Mouse (Mus musculus) forebrain, embryonic 16.5 days (tissue): ENCODE measurements around the gene F2r. TPM values are rescaled to one million over a fixed set of nuclear protein-coding genes. Genes with fewer than 3 reads are reported as not detected.

ENCODE experiments used
- ATAC-seq: fragments of 200-750 bp; cut with Nextera tagmentation; 2 replicates; pipeline ENCODE4 v1.8.0; 2017; ENCODE audit warnings: mild to moderate bottlenecking, moderate library complexity
- H3K27ac ChIP-seq: fragments of 300-500 bp; sonication (generic); 2 replicates; pipeline ENCODE4 v1.5.1; 2014; ENCODE audit warnings: low read length, control low read depth
- H3K27me3 ChIP-seq: fragments of 300-500 bp; sonication (generic); replicated peaks from 2 replicates; pipeline ENCODE4 v1.6.1; 2014; ENCODE audit warnings: low read length; ENCODE audit not compliant: control insufficient read depth, insufficient read depth
- H3K36me3 ChIP-seq: fragments of 300-500 bp; sonication (generic); 2 replicates; pipeline ENCODE4 v1.6.1; 2014; ENCODE audit not compliant: control insufficient read depth, insufficient read depth
- H3K4me1 ChIP-seq: fragments of 300-500 bp; sonication (generic); replicated peaks from 2 replicates; pipeline ENCODE4 v1.6.1; 2014; ENCODE audit warnings: low read length; ENCODE audit not compliant: control insufficient read depth, insufficient read depth
- H3K4me2 ChIP-seq: fragments of 300-500 bp; sonication (generic); 2 replicates; pipeline ENCODE4 v1.6.1; 2014; ENCODE audit warnings: mild to moderate bottlenecking, low read length, control low read depth
- H3K4me3 ChIP-seq: fragments of 300-500 bp; sonication (generic); replicated peaks from 2 replicates; pipeline ENCODE4 v1.5.1; 2014; ENCODE audit warnings: mild to moderate bottlenecking, low read length, control low read depth
- H3K9ac ChIP-seq: fragments of 300-500 bp; sonication (generic); replicated peaks from 2 replicates; pipeline ENCODE4 v1.6.1; 2014; ENCODE audit warnings: low read depth, low read length, control low read depth
- H3K9me3 ChIP-seq: fragments of 300-500 bp; sonication (generic); 2 replicates; pipeline ENCODE4 v1.6.1; 2016; ENCODE audit warnings: low read length; ENCODE audit not compliant: control insufficient read depth
- WGBS: fragments of 180-500 bp; shearing (Covaris S2); extraction: QIAGEN DNeasy Blood & Tissue Kit; methylation state at CpG from one replicate; pipeline ENCODE4 v1.1.7; 2014; 5-methylcytosine and 5-hydroxymethylcytosine counted together
- polyA plus RNA-seq: library from polyadenylated mRNA; unstranded; fragments of >200 nt; fragmentation: Nextera tagmentation; extraction: Ambion mirVana; gene quantifications from 2 replicates; pipeline ENCODE4 v1.2.1, GENCODE M21; 2015

F2r gene
- polyA plus RNA-seq, 1 experiment from 2014 or later, result 68.7 TPM

- Histone ChIP-seq H3K36me3 (no peaks in the 10 kb centered on the region), H3K4me3 (no peak overlapping the region), H3K9ac (no peak overlapping the region), H3K27me3 (no peaks in the 10 kb centered on the region), H3K9me3 (no peaks in the 10 kb centered on the region), H3K4me2 (no peak overlapping the region), H3K27ac (no peak overlapping the region), H3K4me1 (peaks cover 3% of the 10 kb centered on the region; the same call in 1 of the 2 replicates)
- ATAC-seq, result no peak
- WGBS, result 93% methylated on average over 3 of the region's 3 CpGs
Measured at GRCm38 (mm10) chr13:95649941-95650340, 31.7 kb upstream of the F2r start.

GRCm38 (mm10) chr13:95647248-95647647 lies 29.0 kb upstream of the F2r start:
- Histone ChIP-seq H3K4me3 (no peak overlapping the region), H3K4me2 (no peak overlapping the region), H3K9me3 (no peaks in the 10 kb centered on the region), H3K4me1 (0 out of 2 replicates have a peak, but pooled peaks cover 3% of the 10 kb centered on the region), H3K36me3 (no peaks in the 10 kb centered on the region), H3K27me3 (no peaks in the 10 kb centered on the region), H3K27ac (no peak overlapping the region), H3K9ac (no peak overlapping the region)
- ATAC-seq, result no peak
- 83% methylated on average over 4 of the region's 4 CpGs for WGBS

GRCm38 (mm10) chr13:95646687-95647111 lies 28.4 kb upstream of the F2r start:
- H3K36me3 ChIP-seq, result no peaks in the 10 kb centered on the region
- no peaks in the 10 kb centered on the region for H3K9me3 ChIP-seq
- 0 out of 2 replicates have a peak, but pooled peaks cover 3% of the 10 kb centered on the region for H3K4me1 ChIP-seq
- H3K4me2 ChIP-seq, result no peak overlapping the region
- no peak for ATAC-seq
- WGBS, result 86% methylated on average over 9 of the region's 9 CpGs
- H3K27me3 ChIP-seq, result no peaks in the 10 kb centered on the region
- H3K27ac ChIP-seq, result no peak overlapping the region
- H3K4me3 ChIP-seq, result no peak overlapping the region
- no peak overlapping the region for H3K9ac ChIP-seq

- H3K4me3 ChIP-seq, result no peak overlapping the region
- no peak overlapping the region for H3K27ac ChIP-seq
- H3K9me3 ChIP-seq, result no peaks in the 10 kb centered on the region
- H3K36me3 ChIP-seq, result no peaks in the 10 kb centered on the region
- H3K4me1 ChIP-seq, result peaks cover 13% of the 10 kb centered on the region
- 73% methylated on average over 7 of the region's 7 CpGs for WGBS
- no peak for ATAC-seq
- no peak overlapping the region for H3K9ac ChIP-seq
- H3K27me3 ChIP-seq, result no peaks in the 10 kb centered on the region
- no peak overlapping the region for H3K4me2 ChIP-seq
Measured at GRCm38 (mm10) chr13:95643740-95644139, 25.5 kb upstream of the F2r start.

- peaks cover 13% of the 10 kb centered on the region for H3K4me1 ChIP-seq
- no peaks in the 10 kb centered on the region for H3K9me3 ChIP-seq
- no peak overlapping the region for H3K9ac ChIP-seq
- H3K27me3 ChIP-seq, result no peaks in the 10 kb centered on the region
- 90% methylated on average over 17 of the region's 17 CpGs for WGBS
- no peak for ATAC-seq
- no peak overlapping the region for H3K27ac ChIP-seq
- no peak overlapping the region for H3K4me2 ChIP-seq
- no peak overlapping the region for H3K4me3 ChIP-seq
- H3K36me3 ChIP-seq, result no peaks in the 10 kb centered on the region
Measured at GRCm38 (mm10) chr13:95641061-95641986, 23.0 kb upstream of the F2r start.

GRCm38 (mm10) chr13:95640408-95640807 lies 22.1 kb upstream of the F2r start:
- Histone ChIP-seq H3K4me2 (no peak overlapping the region), H3K9ac (no peak overlapping the region), H3K27ac (no peak overlapping the region), H3K4me1 (peaks cover 13% of the 10 kb centered on the region), H3K4me3 (no peak overlapping the region), H3K36me3 (no peaks in the 10 kb centered on the region), H3K9me3 (no peaks in the 10 kb centered on the region), H3K27me3 (no peaks in the 10 kb centered on the region)
- WGBS, result 95% methylated on average over 1 of the region's 1 CpGs
- no peak for ATAC-seq

GRCm38 (mm10) chr13:95639336-95640116 lies 21.2 kb upstream of the F2r start:
- Histone ChIP-seq H3K4me2 (no peak overlapping the region), H3K36me3 (no peaks in the 10 kb centered on the region), H3K4me3 (no peak overlapping the region), H3K27me3 (no peaks in the 10 kb centered on the region), H3K9ac (no peak overlapping the region), H3K4me1 (peaks cover 13% of the 10 kb centered on the region), H3K27ac (no peak overlapping the region), H3K9me3 (no peaks in the 10 kb centered on the region)
- peak; percentile 65 for ATAC-seq
- 48% methylated on average over 15 of the region's 15 CpGs for WGBS

GRCm38 (mm10) chr13:95638894-95639293 lies 20.6 kb upstream of the F2r start:
- Histone ChIP-seq H3K9me3 (no peaks in the 10 kb centered on the region), H3K4me2 (no peak overlapping the region), H3K27me3 (no peaks in the 10 kb centered on the region), H3K4me1 (peaks cover 13% of the 10 kb centered on the region), H3K4me3 (no peak overlapping the region), H3K27ac (no peak overlapping the region), H3K36me3 (no peaks in the 10 kb centered on the region), H3K9ac (no peak overlapping the region)
- 32% methylated on average over 5 of the region's 5 CpGs for WGBS
- ATAC-seq, result 0 out of 2 replicates have a peak, but pooled peaks have one; percentile 47

- ATAC-seq, result no peak
- Histone ChIP-seq H3K4me3 (no peak overlapping the region), H3K9me3 (no peaks in the 10 kb centered on the region), H3K27me3 (no peaks in the 10 kb centered on the region), H3K4me2 (no peak overlapping the region), H3K9ac (no peak overlapping the region), H3K27ac (no peak overlapping the region), H3K36me3 (no peaks in the 10 kb centered on the region), H3K4me1 (peaks cover 10% of the 10 kb centered on the region)
- WGBS, result 86% methylated on average over 10 of the region's 10 CpGs
Measured at GRCm38 (mm10) chr13:95637737-95638136, 19.4 kb upstream of the F2r start.
